Mouse (Mus musculus) liver, embryonic 14.5 days (tissue): Measurements from ENCODE around the gene Ptprd. TPM values are rescaled to one million over a fixed set of nuclear protein-coding genes. Genes with fewer than 3 reads are reported as not detected.

ENCODE experiments used
- ATAC-seq: fragments of 200-750 bp; cut with Nextera tagmentation; 2 replicates; pipeline ENCODE4 v1.8.0; 2017; ENCODE audit warnings: moderate number of reproducible peaks, mild to moderate bottlenecking, moderate library complexity; ENCODE audit not compliant: insufficient read depth
- DNase-seq, 3 experiments: peaks; one replicate each; pipeline ENCODE4 v3.0.0-alpha.2; 2012 to 2013; ENCODE audit warnings: low read depth in 3 of 3, low spot score in 3 of 3
- H3K27ac ChIP-seq: fragments of 300-500 bp; sonication (generic); 2 replicates; pipeline ENCODE4 v1.5.1; 2014; ENCODE audit warnings: moderate library complexity, mild to moderate bottlenecking, control low read depth, inconsistent platforms
- H3K27me3 ChIP-seq: fragments of 300-500 bp; sonication (generic); 2 replicates; pipeline ENCODE4 v1.6.1; 2014; ENCODE audit warnings: mild to moderate bottlenecking, low read length, moderate library complexity; ENCODE audit not compliant: control insufficient read depth, insufficient read depth
- H3K36me3 ChIP-seq: fragments of 300-500 bp; sonication (generic); replicated peaks from 2 replicates; pipeline ENCODE4 v1.6.1; 2014; ENCODE audit warnings: low read depth; ENCODE audit not compliant: control insufficient read depth, insufficient read depth
- H3K4me1 ChIP-seq, 2 experiments: fragments of 200-500 bp in 1 of 2; fragments of 300-500 bp in 1 of 2; sonication (generic) in 1 of 2; replicated peaks; 2 replicates each; pipeline ENCODE4 v1.6.1; 2012 to 2014; ENCODE audit warnings: antibody characterized with exemption in 1 of 2, inconsistent platforms in 1 of 2, low read length in 1 of 2; ENCODE audit not compliant: control insufficient read depth in 2 of 2, insufficient read depth in 2 of 2
- H3K4me2 ChIP-seq: fragments of 300-500 bp; sonication (generic); 2 replicates; pipeline ENCODE4 v1.6.1; 2014; ENCODE audit warnings: low read depth, mild to moderate bottlenecking, control low read depth, moderate library complexity
- H3K4me3 ChIP-seq, 2 experiments: fragments of 200-500 bp in 1 of 2; fragments of 300-500 bp in 1 of 2; sonication (generic) in 1 of 2; 2 replicates each; pipeline ENCODE4 v1.5.1; 2012 to 2014; ENCODE audit warnings: low read depth in 2 of 2, low read length in 2 of 2, mild to moderate bottlenecking in 2 of 2, control low read depth in 1 of 2, inconsistent platforms in 1 of 2, moderate library complexity in 1 of 2; ENCODE audit not compliant: insufficient read depth in 1 of 2
- H3K9ac ChIP-seq: fragments of 300-500 bp; sonication (generic); replicated peaks from 2 replicates; pipeline ENCODE4 v1.6.1; 2014; ENCODE audit warnings: mild to moderate bottlenecking, control low read depth, moderate library complexity
- H3K9me3 ChIP-seq: fragments of 300-500 bp; sonication (generic); 2 replicates; pipeline ENCODE4 v1.6.1; 2016; ENCODE audit warnings: low read length, mixed read lengths; ENCODE audit not compliant: control insufficient read depth
- CTCF ChIP-seq: IDR thresholded peaks from 2 replicates; pipeline ENCODE4 v1.5.1; 2016; ENCODE audit warnings: antibody characterized with exemption, low read depth, control low read depth
- EP300 ChIP-seq: IDR thresholded peaks from 2 replicates; pipeline ENCODE4 v1.6.1; 2016; ENCODE audit warnings: antibody characterized with exemption, low read depth
- WGBS: fragments of 180-500 bp; shearing (Covaris S2); extraction: QIAGEN DNeasy Blood & Tissue Kit; methylation state at CpG from one replicate; pipeline ENCODE4 v1.1.7; 2014; ENCODE audit not compliant: insufficient replicate concordance; 5-methylcytosine and 5-hydroxymethylcytosine counted together
- polyA plus RNA-seq, 2 experiments: library from polyadenylated mRNA; depleted of rRNA in 1 of 2; stranded (reverse) in 1 of 2; unstranded in 1 of 2; fragments of >200 nt; fragmentation: Nextera tagmentation in 1 of 2; extraction: Ambion mirVana in 1 of 2; gene quantifications; 2 replicates each; pipeline versions ENCODE4 v1.2.1 to v1.2.3; 2012 to 2014

Ptprd gene
- polyA plus RNA-seq, 2 experiments, result 1.5 to 2.8 TPM

DNA sequence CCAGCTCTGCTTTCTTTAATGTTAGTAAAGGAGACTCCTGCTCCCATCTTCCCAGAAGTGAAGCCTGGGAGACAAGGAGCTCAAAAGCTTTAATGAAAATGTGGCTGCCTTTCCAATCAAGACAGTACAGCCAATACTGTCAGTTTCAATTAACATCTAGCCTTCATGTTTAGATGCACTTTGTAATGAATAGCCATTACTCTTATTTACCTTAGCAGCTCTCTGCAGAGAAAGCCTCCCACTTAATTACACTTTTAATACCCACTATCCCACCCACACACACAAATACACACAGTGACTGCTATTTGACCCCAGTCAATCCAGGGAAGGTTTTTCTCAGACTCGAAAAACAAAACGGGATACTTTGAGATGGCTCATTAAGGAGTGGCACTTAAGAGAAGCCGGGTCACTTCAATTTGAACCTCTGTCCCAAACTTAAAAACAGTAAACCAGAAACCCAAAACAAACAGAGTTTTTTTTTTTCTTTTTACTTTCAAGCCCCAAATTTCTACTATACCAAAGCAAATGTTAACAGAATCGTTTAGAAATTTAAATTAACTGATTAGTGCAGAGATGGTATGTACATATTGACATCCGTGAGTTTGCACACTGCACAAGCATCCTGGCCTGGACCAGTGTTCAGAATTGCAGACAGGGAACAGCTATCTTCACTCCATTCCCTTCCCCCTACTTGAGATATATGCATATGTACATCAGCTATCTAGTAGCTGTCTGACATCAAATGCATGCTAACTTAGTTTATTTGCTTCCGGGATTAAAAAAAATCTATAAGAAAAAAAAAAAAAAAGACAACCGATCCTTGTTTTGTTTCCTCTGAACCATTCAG lies 1824.6 kb downstream of the Ptprd start:
- no peak overlapping the region for H3K9ac ChIP-seq

GRCm38 (mm10) chr4:76385818-76386217 lies 1825.9 kb downstream of the Ptprd start:
- ATAC-seq (no peak), DNase-seq (no peak)
- Histone ChIP-seq H3K36me3 (no peaks in the 10 kb centered on the region), H3K9me3 (no peaks in the 10 kb centered on the region), H3K4me3 (no peak overlapping the region), H3K4me1 (no peaks in the 10 kb centered on the region), H3K4me2 (no peak overlapping the region), H3K9ac (no peak overlapping the region), H3K27me3 (no peaks in the 10 kb centered on the region), H3K27ac (no peak overlapping the region)
- TF ChIP-seq EP300, result no peak
- TF ChIP-seq CTCF, result no peak
- 70% methylated on average over 5 of the region's 5 CpGs for WGBS

More for the DNA sequence above, 1824.6 kb downstream of the Ptprd start:
- Histone ChIP-seq H3K4me1 (no peaks in the 10 kb centered on the region), H3K9me3 (no peaks in the 10 kb centered on the region), H3K4me3 (no peak overlapping the region), H3K27ac (no peak overlapping the region), H3K27me3 (no peaks in the 10 kb centered on the region), H3K4me2 (no peak overlapping the region), H3K36me3 (no peaks in the 10 kb centered on the region)
- TF ChIP-seq EP300 (no peak), CTCF (no peak)
- WGBS, result 59% methylated on average over 7 of the region's 7 CpGs
- no peak for DNase-seq
- no peak for ATAC-seq

GRCm38 (mm10) chr4:76380312-76380917 lies 1831.3 kb downstream of the Ptprd start:
- H3K27me3 ChIP-seq, result no peaks in the 10 kb centered on the region
- TF ChIP-seq EP300 (no peak), CTCF (no peak)
- no peak overlapping the region for H3K27ac ChIP-seq
- H3K36me3 ChIP-seq, result no peaks in the 10 kb centered on the region
- WGBS, result 66% methylated on average over 6 of the region's 6 CpGs
- H3K9ac ChIP-seq, result no peak overlapping the region
- H3K9me3 ChIP-seq, result no peaks in the 10 kb centered on the region
- H3K4me2 ChIP-seq, result no peak overlapping the region
- DNase-seq (no peak), ATAC-seq (no peak)
- no peaks in the 10 kb centered on the region for H3K4me1 ChIP-seq
- no peak overlapping the region for H3K4me3 ChIP-seq

DNA sequence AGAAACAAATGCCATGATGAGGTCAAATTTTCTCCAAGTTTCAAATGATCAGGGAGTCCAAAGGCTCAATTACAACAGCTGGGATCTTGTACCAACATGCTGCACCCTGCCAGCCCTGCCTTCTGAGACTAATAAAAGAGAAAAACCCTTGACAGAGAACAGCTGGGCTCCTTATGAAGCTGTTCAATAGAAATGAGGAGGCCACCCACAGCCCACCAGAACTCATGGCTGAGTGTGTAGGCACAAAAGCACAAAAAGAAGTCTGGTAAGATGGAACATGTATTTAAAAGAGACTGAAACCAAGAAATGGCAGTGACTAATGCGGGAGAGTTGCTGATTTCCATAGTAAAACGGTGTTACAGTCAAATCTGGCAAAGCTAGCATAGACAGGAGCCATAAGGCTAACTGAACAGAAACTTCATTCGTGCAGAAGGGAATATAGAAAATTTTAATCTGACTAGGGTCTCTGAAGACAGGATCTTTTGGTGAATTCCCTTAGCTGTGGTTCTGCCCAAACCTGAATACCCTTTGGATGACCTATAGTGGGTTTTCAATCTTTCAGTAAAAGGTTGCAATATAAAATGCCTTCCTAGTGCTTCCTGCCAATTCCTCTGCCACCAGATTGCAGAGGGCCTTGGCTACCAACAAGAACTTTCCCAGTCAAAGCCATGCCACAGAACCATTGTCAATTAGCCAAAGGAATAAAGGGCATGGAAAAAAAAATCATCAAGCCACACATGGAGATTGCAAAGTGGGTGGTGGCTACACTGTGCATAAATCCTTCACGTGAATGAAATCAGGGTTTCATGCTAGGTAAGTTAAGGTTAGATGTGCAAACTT lies 1841.5 kb downstream of the Ptprd start:
- ATAC-seq, result no peak
- Histone ChIP-seq H3K36me3 (no peaks in the 10 kb centered on the region), H3K9me3 (no peaks in the 10 kb centered on the region), H3K4me2 (no peak overlapping the region), H3K27ac (no peak overlapping the region), H3K27me3 (no peaks in the 10 kb centered on the region), H3K9ac (no peak overlapping the region), H3K4me1 (no peaks in the 10 kb centered on the region), H3K4me3 (no peak overlapping the region)
- WGBS, result 46% methylated on average over 4 of the region's 4 CpGs
- TF ChIP-seq CTCF (no peak), EP300 (no peak)
- DNase-seq, result no peak

- TF ChIP-seq CTCF, result no peak
- TF ChIP-seq EP300, result no peak
- H3K36me3 ChIP-seq, result no peaks in the 10 kb centered on the region
- no peaks in the 10 kb centered on the region for H3K4me1 ChIP-seq
- H3K9ac ChIP-seq, result no peak overlapping the region
- no peak overlapping the region for H3K4me2 ChIP-seq
- H3K4me3 ChIP-seq, result no peak overlapping the region
- no peaks in the 10 kb centered on the region for H3K27me3 ChIP-seq
- no peaks in the 10 kb centered on the region for H3K9me3 ChIP-seq
- no peak for DNase-seq
- no peak for ATAC-seq
- no peak overlapping the region for H3K27ac ChIP-seq
- 49% methylated on average over 3 of the region's 3 CpGs for WGBS
These were observed 1842.7 kb downstream of the Ptprd start for GRCm38 (mm10) chr4:76369101-76369500.
